Mouse (Mus musculus) ES-E14 (cell line): ENCODE measurements around the gene Arhgap1. TPM values are rescaled to one million over a fixed set of nuclear protein-coding genes. Genes with fewer than 3 reads are reported as not detected.

Experiments used
- DNase-seq: peaks from one replicate; pipeline ENCODE4 v3.0.0-alpha.2; 2013; ENCODE audit warnings: low read depth, low spot score
- H3K27ac ChIP-seq: 2 replicates; pipeline ENCODE4 v1.5.1; 2012; ENCODE audit warnings: low read depth, mild to moderate bottlenecking, low read length, moderate library complexity, mixed read lengths; ENCODE audit not compliant: poor library complexity, insufficient read depth, severe bottlenecking
- H3K36me3 ChIP-seq: 2 replicates; pipeline ENCODE4 v1.6.1; 2012; ENCODE audit warnings: mild to moderate bottlenecking, low read length, moderate library complexity, mixed read lengths; ENCODE audit not compliant: control insufficient read depth, poor library complexity, insufficient read depth, severe bottlenecking
- H3K4me1 ChIP-seq, 2 experiments: fragments of 150-350 bp in 1 of 2; sonication (generic) in 1 of 2; 2 replicates each; pipeline ENCODE4 v1.6.1; 2012; ENCODE audit warnings: low read length in 2 of 2, mild to moderate bottlenecking in 1 of 2, mixed read lengths in 1 of 2; ENCODE audit not compliant: control insufficient read depth in 2 of 2, insufficient read depth in 2 of 2, poor library complexity in 1 of 2
- H3K4me3 ChIP-seq, 2 experiments: fragments of 150-350 bp in 1 of 2; sonication (generic) in 1 of 2; 2 replicates each; pipeline ENCODE4 v1.5.1; 2012; ENCODE audit warnings: low read length in 2 of 2, low read depth in 1 of 2, mild to moderate bottlenecking in 1 of 2, mixed read lengths in 1 of 2; ENCODE audit not compliant: insufficient read depth in 1 of 2, poor library complexity in 1 of 2, severe bottlenecking in 1 of 2
- H3K9ac ChIP-seq: 2 replicates; pipeline ENCODE4 v1.6.1; 2012; ENCODE audit warnings: low read depth, mild to moderate bottlenecking, low read length, mixed read lengths; ENCODE audit not compliant: poor library complexity, insufficient read depth, severe bottlenecking
- H3K9me3 ChIP-seq: fragments of 150-350 bp; sonication (generic); 2 replicates; pipeline ENCODE4 v1.6.1; 2012; ENCODE audit warnings: low read depth, mild to moderate bottlenecking, low read length; ENCODE audit not compliant: control insufficient read depth, insufficient read depth
- CHD2 ChIP-seq: IDR thresholded peaks from 2 replicates; pipeline ENCODE4 v1.6.1; 2014; ENCODE audit warnings: mild to moderate bottlenecking, low read depth, low read length, inconsistent platforms
- HCFC1 ChIP-seq: IDR thresholded peaks from 2 replicates; pipeline ENCODE4 v1.6.1; 2012; ENCODE audit warnings: low read length, inconsistent platforms, borderline replicate concordance; ENCODE audit not compliant: insufficient read depth
- MAFK ChIP-seq: IDR thresholded peaks from 2 replicates; pipeline ENCODE4 v1.6.1; 2014; ENCODE audit warnings: mild to moderate bottlenecking, low read depth, low read length, inconsistent platforms; ENCODE audit not compliant: insufficient read depth
- ZC3H11A ChIP-seq: IDR thresholded peaks from 2 replicates; pipeline ENCODE4 v1.6.1; 2012; ENCODE audit warnings: low read depth, mild to moderate bottlenecking, inconsistent platforms, low read length, borderline replicate concordance
- ZNF384 ChIP-seq: IDR thresholded peaks from 2 replicates; pipeline ENCODE4 v1.6.1; 2012; ENCODE audit warnings: low read depth, low read length, inconsistent platforms
- in situ Hi-C, 2 experiments: fragments of 600-800 bp; cut with MboI; formaldehyde crosslinking; loops; one replicate each; pipeline ENCODE4 v1.15.1; 2025; ENCODE audit warnings: low sequenced_read_pairs in 2 of 2, inconsistent platforms in 1 of 2; ENCODE audit not compliant: unreplicated experiment in 2 of 2
- total RNA-seq: library from RNA; depleted of rRNA; stranded (reverse); fragments of 300-350 nt; gene quantifications from 2 replicates; pipeline ENCODE4 v1.2.3, GENCODE M21; 2012

The Arhgap1 gene
- total RNA-seq, 1 experiment, result 49.3 TPM

DNA sequence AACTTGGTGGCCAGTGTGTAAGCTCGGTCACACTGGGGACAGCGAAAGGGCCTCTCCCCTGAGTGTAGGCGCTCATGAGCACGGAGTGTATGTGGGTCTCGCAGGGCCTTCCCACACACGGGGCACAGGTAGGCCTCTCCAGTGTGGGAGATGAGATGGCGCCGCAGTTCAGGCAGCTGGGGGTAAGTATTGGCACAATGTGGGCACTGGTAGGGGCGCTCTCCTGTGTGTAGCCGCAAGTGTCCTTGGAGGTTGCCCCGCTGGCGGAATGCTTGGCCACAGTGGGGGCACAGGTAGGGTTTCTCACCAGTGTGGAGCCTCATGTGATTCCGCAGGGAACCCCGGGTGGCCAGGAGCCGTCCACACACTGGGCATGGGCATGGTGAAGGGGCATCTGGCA lies 4.3 kb upstream of the Arhgap1 start:
- TF ChIP-seq HCFC1 (no peak), CHD2 (no peak), MAFK (no peak), ZNF384 (no peak), ZC3H11A (no peak)
- peaks cover 0 to 11% of the 10 kb centered on the region in 2 experiments; a peak in 2 of 4 replicates for H3K4me1 ChIP-seq
- peaks cover 30% of the 10 kb centered on the region for H3K36me3 ChIP-seq
- no peak overlapping the region for H3K9ac ChIP-seq
- DNase-seq, result no peak
- in situ Hi-C loops, result no loop called here
- H3K9me3 ChIP-seq, result no peaks in the 10 kb centered on the region
- H3K4me3 ChIP-seq, result peak overlapping the region; percentile 8 to 19; a peak in 1 of 4 replicates
- H3K27ac ChIP-seq, result no peak overlapping the region

- no peak for TF ChIP-seq ZC3H11A
- TF ChIP-seq CHD2, result no peak
- no peak for TF ChIP-seq ZNF384
- TF ChIP-seq HCFC1, result no peak
- no peak for TF ChIP-seq MAFK
- no peak for DNase-seq
- in situ Hi-C loops, result no loop called here
- H3K36me3 ChIP-seq, result peaks cover 30% of the 10 kb centered on the region
- no peak overlapping the region for H3K9ac ChIP-seq
- H3K9me3 ChIP-seq, result no peaks in the 10 kb centered on the region
- no peak overlapping the region for H3K27ac ChIP-seq
- H3K4me1 ChIP-seq, result peaks cover 0 to 11% of the 10 kb centered on the region in 2 experiments; a peak in 2 of 4 replicates
- H3K4me3 ChIP-seq, result peak overlapping the region in 1 of 2 experiments; percentile 19; a peak in 1 of 4 replicates
Measured at GRCm38 (mm10) chr2:91645811-91646210, 3.8 kb upstream of the Arhgap1 start.

DNA sequence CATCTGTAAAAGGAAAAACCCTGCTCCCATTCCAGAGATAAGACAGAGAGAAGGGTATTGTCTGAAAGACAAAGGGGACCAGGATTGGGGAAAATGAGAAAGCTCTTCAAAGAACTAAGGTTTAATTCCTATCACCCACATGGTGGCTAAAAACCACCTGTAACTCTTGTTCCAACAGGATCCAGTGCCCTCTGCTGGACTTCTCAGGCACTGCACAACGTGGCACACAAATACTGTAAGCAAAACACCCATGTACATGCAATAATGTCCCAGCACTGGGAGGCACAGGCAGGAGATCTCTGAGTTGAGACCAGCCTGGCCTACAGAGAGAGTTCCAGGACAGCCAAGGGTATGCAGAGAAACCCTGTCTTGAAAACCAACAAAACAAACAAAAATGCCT lies 2.9 kb upstream of the Arhgap1 start:
- Histone ChIP-seq H3K36me3 (peaks cover 30% of the 10 kb centered on the region), H3K4me3 (no peak overlapping the region), H3K9ac (no peak overlapping the region), H3K9me3 (no peaks in the 10 kb centered on the region), H3K4me1 (peaks cover 0 to 11% of the 10 kb centered on the region in 2 experiments; a peak in 2 of 4 replicates), H3K27ac (no peak overlapping the region)
- TF ChIP-seq ZC3H11A, result peak; percentile 61; the same call in 1 of the 2 replicates
- TF ChIP-seq HCFC1, result no peak; the same call in 1 of the 2 replicates
- no peak for TF ChIP-seq MAFK
- 0 out of 2 replicates have a peak, but pooled peaks have one; percentile 8 for TF ChIP-seq ZNF384
- in situ Hi-C loops, result no loop called here
- peak; percentile 84 for DNase-seq

- no peak for DNase-seq
- H3K9ac ChIP-seq, result peak overlapping the region; percentile 96
- TF ChIP-seq ZNF384 (no peak), CHD2 (no peak), MAFK (no peak), HCFC1 (no peak), ZC3H11A (no peak)
- in situ Hi-C loops, result no loop called here
- peak overlapping the region; percentile 84 to 89 for H3K4me3 ChIP-seq
- H3K4me1 ChIP-seq, result no peaks in the 10 kb centered on the region; a peak in 1 of 4 replicates
- H3K9me3 ChIP-seq, result no peaks in the 10 kb centered on the region
- H3K27ac ChIP-seq, result peak overlapping the region; percentile 29
- H3K36me3 ChIP-seq, result peaks cover 32% of the 10 kb centered on the region
Measured at GRCm38 (mm10) chr2:91649152-91649551, 508 bp upstream of the Arhgap1 start.
